Mouse (Mus musculus): ENCODE results near the gene Slc35d2.
A peak's percentile ranks its signal among the peaks of the same experiment; 100 is the strongest.

The Slc35d2 gene

GRCm38 (mm10) chr13:64128858-64129615 lies at the start of gene Slc35d2:
Gene Slc35d2, minus strand, starts transcription at chr13:64129368.
- Histone ChIP-seq H3K36me3 (ENCODE audit: control insufficient read depth, insufficient read depth, low read length, poor library complexity, severe bottlenecking) (no peaks in the 10 kb centered on the region), H3K27me3 (ENCODE audit: control insufficient read depth, insufficient read depth, low read length, poor library complexity, severe bottlenecking) (no peaks in the 10 kb centered on the region; the same call in 1 of the 2 replicates)
- peak; percentile 59 for DNase-seq (ENCODE audit: low read depth, low spot score)

GRCm38 (mm10) chr13:64178000-64178399 lies 48.8 kb upstream of the Slc35d2 start:
- no peaks in the 10 kb centered on the region for H3K36me3 ChIP-seq (ENCODE audit: control insufficient read depth, insufficient read depth, low read length, poor library complexity, severe bottlenecking)
- DNase-seq (ENCODE audit: low read depth, low spot score): no peak
- no peaks in the 10 kb centered on the region for H3K27me3 ChIP-seq (ENCODE audit: control insufficient read depth, insufficient read depth, low read length, poor library complexity, severe bottlenecking)

DNA sequence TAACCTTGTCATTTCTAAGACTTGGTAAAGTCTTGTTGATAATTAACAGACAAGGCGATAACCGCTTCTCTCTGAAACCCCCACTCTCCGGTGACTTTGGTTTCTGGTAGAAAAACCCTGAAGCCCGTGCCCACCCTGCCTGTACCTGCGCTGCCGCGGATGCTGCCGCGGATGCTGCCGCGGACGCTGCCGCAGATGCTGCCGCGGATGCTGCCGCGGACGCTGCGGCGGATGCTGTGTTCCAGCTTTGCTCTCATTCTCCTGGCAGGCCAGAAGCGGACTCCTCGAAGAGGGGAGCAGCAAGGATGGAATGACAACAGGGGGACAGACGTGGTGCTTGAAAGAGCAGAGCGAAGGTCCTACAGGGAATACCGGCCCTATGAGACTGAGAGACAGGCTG lies 40.6 kb upstream of the Slc35d2 start:
- DNase-seq (ENCODE audit: low read depth, low spot score): no peak
- H3K36me3 ChIP-seq (ENCODE audit: control insufficient read depth, insufficient read depth, low read length, poor library complexity, severe bottlenecking): no peaks in the 10 kb centered on the region
- H3K27me3 ChIP-seq (ENCODE audit: control insufficient read depth, insufficient read depth, low read length, poor library complexity, severe bottlenecking): no peaks in the 10 kb centered on the region

- H3K27me3 ChIP-seq (ENCODE audit: control insufficient read depth, insufficient read depth, low read length, poor library complexity, severe bottlenecking): no peaks in the 10 kb centered on the region
- DNase-seq (ENCODE audit: low read depth, low spot score): no peak
- no peaks in the 10 kb centered on the region for H3K36me3 ChIP-seq (ENCODE audit: control insufficient read depth, insufficient read depth, low read length, poor library complexity, severe bottlenecking)
These were observed 34.1 kb upstream of the Slc35d2 start for GRCm38 (mm10) chr13:64163147-64163715.

DNA sequence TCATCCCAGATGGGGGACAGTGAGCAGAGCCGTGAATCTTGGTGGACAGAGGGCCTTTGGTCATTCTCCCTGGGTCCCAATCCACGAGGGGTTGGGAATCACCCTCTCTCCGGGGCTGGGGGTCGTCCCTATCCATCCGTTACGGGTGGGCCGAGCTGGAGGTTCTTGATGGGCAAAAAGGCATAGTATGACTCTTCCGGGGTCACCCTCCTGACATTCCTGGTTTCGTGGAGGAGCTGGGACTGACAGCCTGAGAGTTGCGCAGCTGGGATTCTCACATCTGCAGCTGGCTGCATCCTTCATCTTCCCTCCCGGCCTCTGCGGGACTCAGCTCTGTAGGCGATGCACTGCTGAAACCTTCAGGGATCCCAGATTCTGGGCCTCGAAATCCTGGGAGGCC lies 33.5 kb upstream of the Slc35d2 start:
- DNase-seq (ENCODE audit: low read depth, low spot score): no peak
- no peaks in the 10 kb centered on the region for H3K36me3 ChIP-seq (ENCODE audit: control insufficient read depth, insufficient read depth, low read length, poor library complexity, severe bottlenecking)
- H3K27me3 ChIP-seq (ENCODE audit: control insufficient read depth, insufficient read depth, low read length, poor library complexity, severe bottlenecking): no peaks in the 10 kb centered on the region

GRCm38 (mm10) chr13:64161916-64162611 lies 32.9 kb upstream of the Slc35d2 start:
- H3K27me3 ChIP-seq (ENCODE audit: control insufficient read depth, insufficient read depth, low read length, poor library complexity, severe bottlenecking): no peaks in the 10 kb centered on the region
- no peak for DNase-seq (ENCODE audit: low read depth, low spot score)
- H3K36me3 ChIP-seq (ENCODE audit: control insufficient read depth, insufficient read depth, low read length, poor library complexity, severe bottlenecking): no peaks in the 10 kb centered on the region

DNA sequence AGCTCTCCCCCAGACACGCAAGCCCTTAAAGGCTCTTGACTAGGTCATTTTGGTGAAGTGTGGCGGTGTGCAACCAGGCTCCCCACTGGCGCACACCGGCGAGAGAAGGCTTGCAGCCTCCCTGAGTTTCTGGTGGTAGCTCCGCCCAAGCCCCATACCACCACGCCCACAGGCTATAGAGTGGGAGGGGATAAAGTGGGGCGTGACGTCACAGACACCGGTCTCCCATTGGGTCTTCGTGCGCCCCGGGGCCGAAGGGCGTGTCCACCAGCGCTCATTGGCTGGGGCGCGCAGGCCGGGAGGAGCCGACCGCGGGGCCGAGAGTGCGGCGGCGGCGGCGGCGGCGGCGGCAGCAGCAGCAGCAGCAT lies 32.4 kb upstream of the Slc35d2 start, which contains the start of gene Habp4:
Habp4 (plus strand) TSS at position 277 of the 368 bp plus-strand sequence.
- no peaks in the 10 kb centered on the region for H3K36me3 ChIP-seq (ENCODE audit: control insufficient read depth, insufficient read depth, low read length, poor library complexity, severe bottlenecking)
- no peaks in the 10 kb centered on the region for H3K27me3 ChIP-seq (ENCODE audit: control insufficient read depth, insufficient read depth, low read length, poor library complexity, severe bottlenecking)
- peak; percentile 99 for DNase-seq (ENCODE audit: low read depth, low spot score)

DNA sequence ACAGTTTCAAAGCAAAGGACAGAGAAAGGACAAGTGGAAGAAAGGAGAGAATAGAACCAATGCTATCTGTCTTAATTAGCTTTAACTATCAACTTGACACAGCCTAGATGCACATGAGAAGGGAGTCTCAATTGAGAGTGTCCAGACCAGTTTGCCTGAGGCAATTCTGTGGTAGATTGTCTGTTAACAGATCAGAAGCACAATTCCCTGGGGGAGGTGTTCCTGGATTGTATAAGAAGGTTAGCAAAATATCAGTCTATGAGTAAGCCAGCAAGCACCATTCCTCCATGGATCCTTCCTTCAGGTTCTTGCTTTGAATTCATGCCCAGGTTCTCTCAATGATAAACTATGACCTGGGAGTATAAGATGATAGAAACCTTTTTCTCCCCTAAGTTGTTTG lies 27.8 kb upstream of the Slc35d2 start:
- no peak for DNase-seq (ENCODE audit: low read depth, low spot score)
- no peaks in the 10 kb centered on the region for H3K27me3 ChIP-seq (ENCODE audit: control insufficient read depth, insufficient read depth, low read length, poor library complexity, severe bottlenecking)

GRCm38 (mm10) chr13:64155171-64155571 lies 26.0 kb upstream of the Slc35d2 start:
- no peaks in the 10 kb centered on the region for H3K36me3 ChIP-seq (ENCODE audit: control insufficient read depth, insufficient read depth, low read length, poor library complexity, severe bottlenecking)
- H3K27me3 ChIP-seq (ENCODE audit: control insufficient read depth, insufficient read depth, low read length, poor library complexity, severe bottlenecking): no peaks in the 10 kb centered on the region
- peak; percentile 24 for DNase-seq (ENCODE audit: low read depth, low spot score)

More for the DNA sequence above, 27.8 kb upstream of the Slc35d2 start:
- H3K36me3 ChIP-seq (ENCODE audit: control insufficient read depth, insufficient read depth, low read length, poor library complexity, severe bottlenecking): no peaks in the 10 kb centered on the region

DNA sequence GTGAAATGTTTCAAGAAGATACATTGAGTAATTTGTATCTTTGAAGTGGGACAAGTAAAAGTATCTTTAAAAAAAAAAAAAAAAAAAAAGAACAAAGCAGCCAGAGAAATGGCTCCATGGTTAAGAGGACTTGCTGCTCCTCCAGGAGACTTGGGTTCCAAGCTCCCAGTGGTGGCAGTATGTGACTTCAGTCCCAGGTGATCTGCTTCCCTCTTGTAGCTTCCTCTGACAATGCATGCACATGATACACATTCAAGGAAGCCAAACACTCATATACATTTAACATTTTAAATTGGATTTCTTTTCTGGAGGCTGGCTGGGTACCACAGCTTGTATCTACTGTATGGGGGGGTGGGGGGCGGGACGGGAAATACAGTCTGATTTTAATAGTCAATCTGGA lies 25.5 kb upstream of the Slc35d2 start:
- no peaks in the 10 kb centered on the region for H3K36me3 ChIP-seq (ENCODE audit: control insufficient read depth, insufficient read depth, low read length, poor library complexity, severe bottlenecking)
- no peaks in the 10 kb centered on the region for H3K27me3 ChIP-seq (ENCODE audit: control insufficient read depth, insufficient read depth, low read length, poor library complexity, severe bottlenecking)
- no peak for DNase-seq (ENCODE audit: low read depth, low spot score)

- peak; percentile 79 for DNase-seq (ENCODE audit: low read depth, low spot score)
- Histone ChIP-seq H3K36me3 (ENCODE audit: control insufficient read depth, insufficient read depth, low read length, poor library complexity, severe bottlenecking) (no peaks in the 10 kb centered on the region), H3K27me3 (ENCODE audit: control insufficient read depth, insufficient read depth, low read length, poor library complexity, severe bottlenecking) (no peaks in the 10 kb centered on the region)
These were observed 24.6 kb upstream of the Slc35d2 start for GRCm38 (mm10) chr13:64153751-64154267.

GRCm38 (mm10) chr13:64153083-64153682 lies 24.0 kb upstream of the Slc35d2 start, which contains the start of gene Zfp367:
Gene Zfp367, minus strand, starts transcription at chr13:64153202.
- H3K27me3 ChIP-seq (ENCODE audit: control insufficient read depth, insufficient read depth, low read length, poor library complexity, severe bottlenecking): no peaks in the 10 kb centered on the region
- peak; percentile 99 for DNase-seq (ENCODE audit: low read depth, low spot score)
- no peaks in the 10 kb centered on the region for H3K36me3 ChIP-seq (ENCODE audit: control insufficient read depth, insufficient read depth, low read length, poor library complexity, severe bottlenecking)

DNA sequence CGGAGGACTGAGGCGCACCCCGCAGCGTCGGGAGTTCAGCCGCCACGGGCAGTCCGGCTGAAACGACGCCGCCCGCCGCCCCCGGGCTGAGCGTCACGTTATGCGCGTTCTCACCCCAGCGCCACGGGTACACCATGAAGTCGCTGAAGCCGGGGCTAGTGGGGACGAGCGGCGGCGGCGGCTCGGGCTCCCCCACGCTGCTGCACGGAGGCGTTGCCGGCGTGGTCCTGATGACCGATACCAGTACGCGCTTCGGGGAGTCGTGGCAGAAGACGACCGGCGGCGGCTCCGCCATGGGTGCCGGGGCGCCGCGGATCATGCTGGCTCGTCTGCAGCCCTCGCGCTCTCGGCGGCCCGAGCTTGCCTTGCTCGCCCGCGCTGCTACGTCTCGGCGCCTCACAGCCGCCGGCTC lies 23.5 kb upstream of the Slc35d2 start:
- Histone ChIP-seq H3K27me3 (ENCODE audit: control insufficient read depth, insufficient read depth, low read length, poor library complexity, severe bottlenecking) (no peaks in the 10 kb centered on the region), H3K36me3 (ENCODE audit: control insufficient read depth, insufficient read depth, low read length, poor library complexity, severe bottlenecking) (no peaks in the 10 kb centered on the region)
- no peak for DNase-seq (ENCODE audit: low read depth, low spot score)

GRCm38 (mm10) chr13:64152241-64152669 lies 23.1 kb upstream of the Slc35d2 start:
- DNase-seq (ENCODE audit: low read depth, low spot score): peak; percentile 87
- Histone ChIP-seq H3K27me3 (ENCODE audit: control insufficient read depth, insufficient read depth, low read length, poor library complexity, severe bottlenecking) (no peaks in the 10 kb centered on the region), H3K36me3 (ENCODE audit: control insufficient read depth, insufficient read depth, low read length, poor library complexity, severe bottlenecking) (no peaks in the 10 kb centered on the region)
